Mouse (Mus musculus): ENCODE data around the gene Foxo1. TPM values are rescaled to one million over a fixed set of nuclear protein-coding genes. Genes with fewer than 3 reads are reported as not detected.

The Foxo1 gene
- polyA plus RNA-seq, 1 experiment from 2014 or later: 3.7 TPM

DNA sequence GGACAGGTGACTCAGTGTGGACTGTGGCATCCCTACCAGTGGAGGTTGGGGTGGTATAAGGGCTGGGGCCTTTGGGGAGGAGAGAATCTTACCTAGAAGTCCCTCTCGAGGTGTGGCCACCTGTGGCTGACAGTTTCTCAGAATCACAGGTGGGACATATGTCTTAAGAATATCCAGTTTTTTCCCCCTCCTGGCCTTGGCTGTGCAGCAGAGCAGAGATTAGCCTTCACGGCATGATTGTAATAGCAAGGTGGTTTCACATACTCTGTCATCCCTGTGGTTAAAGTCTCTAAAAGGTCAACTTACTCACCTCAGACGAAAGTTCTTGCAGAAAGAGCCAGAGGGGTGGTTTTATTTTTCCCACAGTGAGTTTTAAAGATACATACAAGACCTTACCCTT, 2.4 kb downstream of the Foxo1 start:
- peaks cover 52% of the 10 kb centered on the region for H3K27me3 ChIP-seq (replicated peaks)
- H3K4me2 ChIP-seq: peak overlapping the region; percentile 90
- no peak for ATAC-seq (replicated peaks)
- H3K4me3 ChIP-seq: peak overlapping the region; percentile 91
- H3K36me3 ChIP-seq (replicated peaks): no peaks in the 10 kb centered on the region
- H3K4me1 ChIP-seq: peaks cover 27% of the 10 kb centered on the region
- H3K27ac ChIP-seq: no peak overlapping the region
- no peaks in the 10 kb centered on the region for H3K9me3 ChIP-seq
- no peak overlapping the region for H3K9ac ChIP-seq
- WGBS: 35% methylated on average over 3 of the region's 3 CpGs

DNA sequence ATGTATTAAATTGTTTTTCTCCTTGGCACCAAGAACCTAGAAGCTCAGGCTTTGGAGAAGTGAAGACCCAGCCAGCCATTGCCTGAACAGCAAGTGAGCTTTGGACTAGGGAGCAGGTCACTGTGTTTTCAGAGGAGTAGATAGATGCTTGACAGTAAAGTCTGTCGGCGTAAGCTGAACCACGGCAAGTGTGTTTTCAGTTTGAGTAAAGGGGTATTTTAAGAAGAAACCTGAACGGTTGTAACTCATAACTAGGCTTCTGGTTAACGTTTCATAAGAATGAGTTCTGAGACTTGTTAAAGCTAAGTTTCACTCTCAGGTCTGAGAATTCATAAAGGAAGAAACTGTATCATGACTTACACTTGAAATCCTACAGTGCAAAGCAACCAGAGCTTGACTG, 3.2 kb downstream of the Foxo1 start:
- no peak overlapping the region for H3K4me3 ChIP-seq
- H3K9me3 ChIP-seq: no peaks in the 10 kb centered on the region
- WGBS: 86% methylated on average over 5 of the region's 5 CpGs
- no peak overlapping the region for H3K27ac ChIP-seq
- no peak for ATAC-seq (replicated peaks)
- no peaks in the 10 kb centered on the region for H3K36me3 ChIP-seq (replicated peaks)
- H3K27me3 ChIP-seq (replicated peaks): peaks cover 44% of the 10 kb centered on the region
- H3K4me1 ChIP-seq: peaks cover 27% of the 10 kb centered on the region
- H3K9ac ChIP-seq: no peak overlapping the region
- H3K4me2 ChIP-seq: no peak overlapping the region

DNA sequence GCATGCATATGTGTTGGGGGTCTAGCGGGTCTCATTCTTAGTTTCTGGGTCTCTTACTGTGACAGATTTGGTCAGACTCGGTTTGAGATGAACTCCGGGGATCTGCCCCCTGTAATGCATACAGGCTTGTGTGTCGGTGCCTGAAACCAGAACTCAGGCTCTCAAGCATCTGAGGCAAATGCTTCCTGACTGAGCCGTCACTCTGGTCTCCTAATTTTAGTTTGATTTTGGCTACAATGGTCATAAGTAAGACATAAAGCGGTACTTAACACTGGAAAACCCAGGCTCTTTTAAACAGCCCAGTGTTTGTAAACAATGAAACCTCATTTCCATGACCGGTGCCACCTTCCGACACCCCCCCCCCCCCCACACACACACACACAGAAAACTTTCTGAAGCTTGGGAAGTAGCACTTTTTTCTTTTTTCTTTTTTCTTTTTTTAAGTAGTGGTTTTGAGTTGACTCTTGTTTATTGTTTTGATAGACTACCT, 4.3 kb downstream of the Foxo1 start:
- Histone ChIP-seq H3K4me2 (no peak overlapping the region), H3K27me3 (replicated peaks) (peaks cover 34% of the 10 kb centered on the region), H3K4me3 (no peak overlapping the region), H3K27ac (no peak overlapping the region), H3K36me3 (replicated peaks) (no peaks in the 10 kb centered on the region), H3K9me3 (no peaks in the 10 kb centered on the region), H3K4me1 (peaks cover 23% of the 10 kb centered on the region), H3K9ac (no peak overlapping the region)
- ATAC-seq (replicated peaks): no peak
- 63% methylated on average over 8 of the region's 8 CpGs for WGBS

DNA sequence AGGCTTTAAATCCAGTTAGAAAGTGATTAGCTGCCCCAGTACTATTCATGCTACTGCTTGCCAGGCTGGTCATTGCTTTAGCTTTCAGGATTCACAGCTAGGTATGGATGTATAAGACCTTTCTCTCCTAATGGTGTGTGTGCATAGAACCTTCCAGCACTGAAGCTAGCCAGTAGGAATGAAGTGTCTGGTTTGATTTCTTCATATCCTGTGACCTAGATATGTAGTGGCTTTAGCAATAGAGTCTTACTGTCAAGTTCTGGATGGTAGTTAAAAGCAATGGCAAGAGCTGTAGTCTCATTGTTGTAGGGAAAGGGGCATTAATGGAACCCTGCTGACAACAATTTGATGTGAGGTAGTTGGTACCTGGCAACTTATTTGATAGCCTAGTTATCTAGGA, 6.3 kb downstream of the Foxo1 start:
- no peak for ATAC-seq (replicated peaks)
- H3K4me1 ChIP-seq: peaks cover 7% of the 10 kb centered on the region
- H3K27me3 ChIP-seq (replicated peaks): peaks cover 22% of the 10 kb centered on the region

DNA sequence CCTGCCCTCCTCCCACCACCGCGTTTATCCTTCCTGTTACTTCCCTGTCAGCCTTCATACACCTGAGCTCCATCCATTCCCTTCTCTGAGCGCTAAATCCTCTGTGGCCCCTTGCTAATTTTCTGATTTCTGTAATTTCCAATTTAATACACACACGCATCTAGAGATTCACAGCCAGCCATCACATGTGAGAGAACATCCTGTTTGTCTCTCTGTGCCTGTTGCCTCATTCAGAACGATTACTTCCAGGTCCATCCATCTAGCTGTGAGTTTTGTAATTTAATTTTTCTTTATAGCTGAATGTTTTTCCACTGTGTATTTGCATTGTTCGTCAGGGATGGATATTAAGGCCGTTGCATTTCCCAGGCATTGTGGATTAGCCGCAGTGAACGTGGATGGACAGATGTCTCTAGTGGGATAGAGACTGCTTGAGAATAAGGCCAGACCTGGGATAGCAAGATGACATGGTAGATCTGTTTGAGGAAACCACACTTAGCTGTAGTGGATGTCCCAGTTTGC, 7.0 kb downstream of the Foxo1 start:
- H3K4me2 ChIP-seq: no peak overlapping the region
- 87% methylated on average over 9 of the region's 9 CpGs for WGBS
- peaks cover 16% of the 10 kb centered on the region for H3K27me3 ChIP-seq (replicated peaks)
- no peak for ATAC-seq (replicated peaks)
- no peak overlapping the region for H3K27ac ChIP-seq
- no peaks in the 10 kb centered on the region for H3K36me3 ChIP-seq (replicated peaks)
- H3K4me1 ChIP-seq: peaks cover under 1% of the 10 kb centered on the region; the same call in 1 of the 2 replicates
- no peak overlapping the region for H3K4me3 ChIP-seq
- H3K9ac ChIP-seq: no peak overlapping the region
- no peaks in the 10 kb centered on the region for H3K9me3 ChIP-seq

More for the DNA sequence above, 6.3 kb downstream of the Foxo1 start:
- H3K9me3 ChIP-seq: no peaks in the 10 kb centered on the region
- no peak overlapping the region for H3K4me3 ChIP-seq
- H3K9ac ChIP-seq: no peak overlapping the region
- no peak overlapping the region for H3K27ac ChIP-seq
- no peak overlapping the region for H3K4me2 ChIP-seq
- H3K36me3 ChIP-seq (replicated peaks): no peaks in the 10 kb centered on the region

DNA sequence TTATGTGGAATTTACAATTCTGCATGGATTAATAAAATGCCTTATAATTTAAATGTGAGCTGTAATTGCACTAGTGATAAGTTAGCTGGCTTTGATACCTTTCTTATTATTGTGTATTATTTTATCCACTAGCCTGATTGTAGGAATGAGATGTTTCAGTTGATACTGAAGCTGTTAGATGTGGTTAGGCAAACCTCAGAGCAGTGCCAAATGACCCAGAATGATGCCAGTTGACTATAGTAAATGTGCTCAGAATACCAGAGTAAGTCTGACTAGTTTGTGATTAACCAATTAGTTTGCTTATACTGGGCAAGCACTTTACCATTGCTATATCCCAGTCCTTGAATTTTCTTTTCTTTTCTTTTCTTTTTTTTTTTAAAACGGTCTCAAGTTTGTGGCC, 12.5 kb downstream of the Foxo1 start:
- no peak overlapping the region for H3K4me2 ChIP-seq
- H3K9me3 ChIP-seq: no peaks in the 10 kb centered on the region
- no peaks in the 10 kb centered on the region for H3K4me1 ChIP-seq
- no peak for ATAC-seq (replicated peaks)
- H3K4me3 ChIP-seq: no peak overlapping the region
- H3K9ac ChIP-seq: no peak overlapping the region
- no peak overlapping the region for H3K27ac ChIP-seq
- WGBS: 79% methylated on average over 1 of the region's 1 CpGs
- no peaks in the 10 kb centered on the region for H3K36me3 ChIP-seq (replicated peaks)
- H3K27me3 ChIP-seq (replicated peaks): no peaks in the 10 kb centered on the region

DNA sequence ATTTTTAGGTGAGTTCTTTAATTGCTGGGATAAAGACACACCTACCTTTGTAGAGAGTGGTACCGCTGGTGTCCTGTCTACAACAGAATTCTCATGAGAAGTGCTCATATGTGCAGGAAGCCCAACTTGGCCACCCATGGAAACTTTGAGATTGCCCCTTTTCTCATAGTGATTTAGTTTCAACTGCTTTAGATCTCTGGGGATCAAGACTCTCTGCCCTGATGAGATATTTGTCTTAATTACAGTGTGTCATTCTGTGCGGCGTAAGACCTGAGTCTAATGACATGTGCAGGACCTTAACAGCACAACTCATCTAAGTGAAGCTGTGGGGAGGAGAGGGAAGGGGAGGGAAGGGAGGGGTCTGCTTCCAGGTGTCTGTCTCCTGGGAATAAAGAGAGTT, 13.7 kb downstream of the Foxo1 start:
- H3K4me1 ChIP-seq: no peaks in the 10 kb centered on the region
- no peaks in the 10 kb centered on the region for H3K9me3 ChIP-seq
- no peak overlapping the region for H3K27ac ChIP-seq
- WGBS: 97% methylated on average over 3 of the region's 3 CpGs
- no peak for ATAC-seq (replicated peaks)
- H3K27me3 ChIP-seq (replicated peaks): no peaks in the 10 kb centered on the region
- H3K36me3 ChIP-seq (replicated peaks): no peaks in the 10 kb centered on the region
- no peak overlapping the region for H3K4me2 ChIP-seq
- no peak overlapping the region for H3K4me3 ChIP-seq
- H3K9ac ChIP-seq: no peak overlapping the region

DNA sequence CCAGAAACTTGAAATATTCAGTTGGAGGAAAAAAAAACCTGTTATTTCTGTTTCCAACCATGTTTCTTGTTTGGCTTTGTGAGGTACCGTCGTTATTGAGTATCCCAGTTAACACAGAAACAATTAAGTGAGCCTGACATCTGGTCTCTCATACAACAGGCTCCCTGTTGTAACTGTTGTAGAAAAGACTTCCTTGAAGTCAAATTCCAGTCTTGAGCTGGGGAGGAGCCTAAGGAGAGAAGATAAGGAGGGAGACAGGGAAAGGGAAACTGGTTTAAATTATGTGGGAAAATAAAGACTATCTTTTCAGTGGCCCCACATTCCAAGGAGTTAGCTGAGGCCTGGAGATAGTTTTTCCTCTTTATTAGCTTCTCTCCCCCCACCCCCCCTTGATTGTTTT, 14.2 kb downstream of the Foxo1 start:
- H3K36me3 ChIP-seq (replicated peaks): no peaks in the 10 kb centered on the region
- H3K27me3 ChIP-seq (replicated peaks): no peaks in the 10 kb centered on the region
- H3K4me1 ChIP-seq: no peaks in the 10 kb centered on the region
- no peak for ATAC-seq (replicated peaks)
- H3K9me3 ChIP-seq: no peaks in the 10 kb centered on the region
- 79% methylated on average over 2 of the region's 2 CpGs for WGBS
- no peak overlapping the region for H3K4me3 ChIP-seq
- no peak overlapping the region for H3K27ac ChIP-seq
- H3K4me2 ChIP-seq: no peak overlapping the region
- H3K9ac ChIP-seq: no peak overlapping the region

DNA sequence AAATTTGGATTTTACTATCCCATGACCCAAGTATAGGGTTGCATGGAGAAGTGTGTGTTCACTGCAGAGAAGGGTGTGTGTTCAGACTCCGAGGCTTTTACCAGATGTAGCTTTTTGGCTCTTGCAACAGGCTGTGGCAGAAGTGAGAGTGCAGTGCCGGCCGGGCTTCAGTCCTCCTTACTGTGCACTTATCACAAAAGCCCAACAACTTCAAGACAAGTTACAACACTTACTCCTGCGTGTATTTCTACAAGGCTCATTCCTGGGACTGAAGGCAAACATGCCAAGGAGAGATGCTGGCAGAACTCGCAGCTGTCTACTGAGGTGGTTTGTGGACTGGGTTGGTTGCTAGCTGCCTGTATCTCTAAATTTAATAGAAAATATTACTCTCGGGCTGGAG, 15.4 kb downstream of the Foxo1 start:
- H3K36me3 ChIP-seq (replicated peaks): no peaks in the 10 kb centered on the region
- 91% methylated on average over 6 of the region's 6 CpGs for WGBS
- no peak for ATAC-seq (replicated peaks)

DNA sequence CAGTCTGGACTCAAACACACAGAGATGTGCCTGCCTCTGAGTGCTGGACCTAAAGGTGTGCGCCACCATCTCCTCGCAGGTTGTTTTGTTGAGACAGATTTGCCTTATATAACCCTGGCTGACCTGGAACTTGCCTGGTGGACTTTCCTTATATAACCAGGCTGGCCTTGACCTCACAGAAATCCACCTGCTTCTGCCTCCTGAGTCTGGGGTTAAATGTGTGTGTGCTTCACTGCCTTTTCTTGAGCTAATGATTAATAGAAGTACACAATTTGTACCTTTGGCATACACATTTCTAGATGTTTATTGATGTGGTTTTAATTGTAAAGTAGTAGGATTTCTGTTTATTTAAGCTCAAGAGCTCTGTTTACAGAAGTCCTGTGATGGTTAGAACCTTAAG, 22.7 kb downstream of the Foxo1 start:
- Histone ChIP-seq H3K9ac (no peak overlapping the region), H3K27ac (no peak overlapping the region), H3K4me2 (no peak overlapping the region), H3K27me3 (replicated peaks) (no peaks in the 10 kb centered on the region), H3K4me3 (no peak overlapping the region), H3K36me3 (replicated peaks) (no peaks in the 10 kb centered on the region), H3K9me3 (no peaks in the 10 kb centered on the region), H3K4me1 (no peaks in the 10 kb centered on the region)
- ATAC-seq (replicated peaks): no peak
- 95% methylated on average over 2 of the region's 2 CpGs for WGBS

More for the DNA sequence above, 15.4 kb downstream of the Foxo1 start:
- no peak overlapping the region for H3K9ac ChIP-seq
- H3K9me3 ChIP-seq: no peaks in the 10 kb centered on the region
- H3K4me3 ChIP-seq: no peak overlapping the region
- H3K4me1 ChIP-seq: no peaks in the 10 kb centered on the region
- H3K27ac ChIP-seq: no peak overlapping the region
- no peaks in the 10 kb centered on the region for H3K27me3 ChIP-seq (replicated peaks)
- H3K4me2 ChIP-seq: no peak overlapping the region

DNA sequence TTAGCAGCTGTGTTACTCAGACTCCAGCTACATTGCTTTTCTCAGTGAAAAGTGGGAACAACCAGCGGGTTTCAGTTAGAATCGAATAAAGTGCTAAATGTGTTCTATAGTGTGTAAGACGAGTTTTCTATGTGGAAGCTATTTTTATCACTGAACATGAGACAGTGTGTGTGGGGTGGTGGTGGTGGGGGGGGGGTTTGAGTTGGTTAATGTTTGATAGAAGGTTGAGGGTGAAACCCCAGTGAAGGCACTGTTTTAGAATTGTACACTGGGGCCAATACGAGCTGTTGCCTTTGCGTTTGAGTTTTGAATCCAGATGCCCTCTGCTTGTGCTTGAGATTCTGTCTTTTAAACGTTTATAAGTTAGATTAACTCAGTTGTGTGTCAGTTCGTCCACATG, 24.4 kb downstream of the Foxo1 start:
- ATAC-seq (replicated peaks): no peak
- no peak overlapping the region for H3K4me2 ChIP-seq

DNA sequence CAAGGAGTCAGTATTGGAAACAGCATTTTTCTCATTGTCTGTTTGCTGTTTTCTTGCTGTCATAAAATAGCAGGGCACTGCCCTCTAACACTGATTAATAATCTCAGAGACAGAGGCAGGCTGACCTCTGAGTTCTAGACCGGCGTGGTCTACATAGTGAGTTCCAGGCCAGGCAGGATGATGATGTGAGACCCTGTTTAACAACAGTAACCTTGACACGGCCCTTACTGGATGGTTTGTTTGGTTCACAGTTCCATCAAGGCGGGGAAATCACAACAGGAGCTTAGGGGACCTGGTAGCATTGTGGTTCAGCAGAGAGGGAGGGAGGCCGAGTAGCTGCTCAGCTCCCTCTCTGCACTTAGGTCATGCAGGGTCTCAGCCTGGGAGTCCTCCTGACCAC, 25.8 kb downstream of the Foxo1 start:
- WGBS: 70% methylated on average over 5 of the region's 5 CpGs
- Histone ChIP-seq H3K4me2 (no peak overlapping the region), H3K4me1 (no peaks in the 10 kb centered on the region), H3K36me3 (replicated peaks) (no peaks in the 10 kb centered on the region), H3K9me3 (no peaks in the 10 kb centered on the region), H3K27me3 (replicated peaks) (no peaks in the 10 kb centered on the region), H3K4me3 (no peak overlapping the region), H3K27ac (no peak overlapping the region), H3K9ac (no peak overlapping the region)
- ATAC-seq (replicated peaks): no peak

More for the DNA sequence above, 24.4 kb downstream of the Foxo1 start:
- H3K36me3 ChIP-seq (replicated peaks): no peaks in the 10 kb centered on the region
- no peak overlapping the region for H3K27ac ChIP-seq
- WGBS: 87% methylated on average over 7 of the region's 7 CpGs
- no peaks in the 10 kb centered on the region for H3K4me1 ChIP-seq
- H3K9me3 ChIP-seq: no peaks in the 10 kb centered on the region
- no peak overlapping the region for H3K4me3 ChIP-seq
- H3K27me3 ChIP-seq (replicated peaks): no peaks in the 10 kb centered on the region
- no peak overlapping the region for H3K9ac ChIP-seq

DNA sequence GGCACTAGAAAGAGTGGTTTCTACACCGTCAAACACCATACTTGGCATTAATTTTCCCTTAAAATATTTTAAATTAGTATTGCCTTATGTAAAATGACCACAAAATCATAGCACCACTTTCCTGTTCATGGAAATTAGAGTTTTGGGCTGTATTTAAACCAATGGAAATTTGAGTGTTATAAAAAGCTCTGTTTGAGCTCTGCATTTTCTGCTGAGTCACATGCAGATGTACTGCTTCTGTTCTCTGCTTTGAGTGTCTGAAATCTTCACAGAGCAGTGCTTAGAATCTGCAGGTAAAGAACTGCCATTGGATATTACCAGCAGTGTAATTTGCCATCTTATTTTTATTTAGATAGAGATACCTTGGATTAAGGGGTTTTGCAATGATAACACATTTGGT, 27.6 kb downstream of the Foxo1 start:
- Histone ChIP-seq H3K9me3 (no peaks in the 10 kb centered on the region), H3K9ac (no peak overlapping the region), H3K27ac (no peak overlapping the region), H3K4me3 (no peak overlapping the region), H3K4me1 (no peaks in the 10 kb centered on the region), H3K4me2 (no peak overlapping the region), H3K27me3 (replicated peaks) (no peaks in the 10 kb centered on the region), H3K36me3 (replicated peaks) (no peaks in the 10 kb centered on the region)
- 86% methylated on average over 1 of the region's 1 CpGs for WGBS
- ATAC-seq (replicated peaks): no peak

Measured in midbrain, embryonic 15.5 days (tissue).